In genomic region chr6:118776459-118776858, GRCm38 (mm10) we compare ENCODE assay signal across 16 mouse cellular contexts.
DNase-seq lines count a peak whose midpoint lies in the region; ATAC-seq and TF ChIP-seq lines count a peak whose summit lies in the region.
"Had no signal": no experiment of that assay in that cellular context is flagged by ENCODE, and none has a peak within 500 bp of the region (broad histone marks: within the 10 kb centered on the region; RNA-seq: fewer than 3 reads in every experiment).

No protein-coding gene starts in this region.

- H3K36me3 ChIP-seq in forebrain, embryonic 15.5 days: peaks cover 2% of the 10 kb centered on the region; the same call in 1 of the 2 replicates
- H3K36me3 ChIP-seq in forebrain, embryonic 11.5 days (ENCODE audit: control insufficient read depth, insufficient read depth, low read length): no peaks in the 10 kb centered on the region
- no peaks in the 10 kb centered on the region for H3K36me3 ChIP-seq in lung, embryonic 16.5 days (ENCODE audit: control insufficient read depth, insufficient read depth, low read length)
- peaks cover 5% of the 10 kb centered on the region; the same call in 1 of the 2 replicates for H3K36me3 ChIP-seq in limb, embryonic 14.5 days (ENCODE audit: control insufficient read depth, insufficient read depth, low read length)
- H3K36me3 ChIP-seq: liver, embryonic 13.5 days had no signal

- H3K9me3 ChIP-seq in forebrain, embryonic 15.5 days: no peaks in the 10 kb centered on the region
- no peaks in the 10 kb centered on the region; the same call in 1 of the 2 replicates for H3K9me3 ChIP-seq in forebrain, embryonic 11.5 days (ENCODE audit: control insufficient read depth, low read length)
- no peaks in the 10 kb centered on the region for H3K9me3 ChIP-seq in lung, embryonic 16.5 days (ENCODE audit: control insufficient read depth, low read length)
- H3K9me3 ChIP-seq in limb, embryonic 14.5 days (ENCODE audit: control insufficient read depth, low read length): no peaks in the 10 kb centered on the region
- H3K9me3 ChIP-seq: liver, embryonic 13.5 days had no signal

- peak; percentile 64 for ATAC-seq in forebrain, embryonic 15.5 days (replicated peaks)
- no peak for ATAC-seq in forebrain, embryonic 11.5 days (replicated peaks; ENCODE audit: low FRiP score)
- ATAC-seq in lung, embryonic 16.5 days (ENCODE audit: low read depth): peak; percentile 71
- ATAC-seq in limb, embryonic 14.5 days (ENCODE audit: low FRiP score, low read depth): no peak; the same call in 1 of the 2 replicates

- no peak for TF ChIP-seq CTCF in lung, adult 2 months (IDR thresholded peaks at IDR 0.05; ENCODE audit: insufficient read depth, low read length)

- H3K4me3 ChIP-seq in forebrain, embryonic 15.5 days: no peak overlapping the region
- no peak overlapping the region for H3K4me3 ChIP-seq in forebrain, embryonic 11.5 days (ENCODE audit: low read depth, low read length)
- H3K4me3 ChIP-seq in lung, embryonic 16.5 days (ENCODE audit: low read length): no peak overlapping the region
- no peak overlapping the region for H3K4me3 ChIP-seq in lung, adult 2 months (replicated peaks; ENCODE audit: extremely low read depth, low read depth, low read length)
- H3K4me3 ChIP-seq in limb, embryonic 14.5 days (replicated peaks; ENCODE audit: low read length): no peak overlapping the region
- H3K4me3 ChIP-seq: erythroblast, embryonic 14.5 days; liver, embryonic 13.5 days had no signal

- no peak overlapping the region for H3K9ac ChIP-seq in forebrain, embryonic 15.5 days (replicated peaks)
- H3K9ac ChIP-seq in forebrain, embryonic 11.5 days (ENCODE audit: low read length): no peak overlapping the region
- H3K9ac ChIP-seq in lung, embryonic 16.5 days (ENCODE audit: low read length): no peak overlapping the region
- H3K9ac ChIP-seq in limb, embryonic 14.5 days (ENCODE audit: low read depth, low read length, severe bottlenecking): no peak overlapping the region
- H3K9ac ChIP-seq: liver, embryonic 13.5 days had no signal

- no peak overlapping the region for H3K4me2 ChIP-seq in forebrain, embryonic 15.5 days (replicated peaks)
- H3K4me2 ChIP-seq in forebrain, embryonic 11.5 days (ENCODE audit: low read depth, low read length, severe bottlenecking): no peak overlapping the region
- no peak overlapping the region for H3K4me2 ChIP-seq in lung, embryonic 16.5 days (ENCODE audit: low read depth, low read length)
- H3K4me2 ChIP-seq in limb, embryonic 14.5 days (replicated peaks; ENCODE audit: low read depth, low read length, severe bottlenecking): no peak overlapping the region
- H3K4me2 ChIP-seq: heart, embryonic 11.5 days; liver, embryonic 13.5 days had no signal

- peaks cover 5% of the 10 kb centered on the region; the same call in 1 of the 2 replicates for H3K4me1 ChIP-seq in forebrain, embryonic 15.5 days
- no peaks in the 10 kb centered on the region for H3K4me1 ChIP-seq in forebrain, embryonic 11.5 days (replicated peaks; ENCODE audit: control insufficient read depth, insufficient read depth, low read length)
- peaks cover 6% of the 10 kb centered on the region; the same call in 1 of the 2 replicates for H3K4me1 ChIP-seq in lung, embryonic 16.5 days (replicated peaks; ENCODE audit: control insufficient read depth, insufficient read depth, low read length)
- H3K4me1 ChIP-seq in lung, adult 2 months (ENCODE audit: control insufficient read depth, insufficient read depth, low read length): no peaks in the 10 kb centered on the region
- peaks cover 11% of the 10 kb centered on the region; the same call in 1 of the 2 replicates for H3K4me1 ChIP-seq in limb, embryonic 14.5 days (ENCODE audit: control insufficient read depth, insufficient read depth, low read length)

- WGBS in forebrain, embryonic 15.5 days: 68% methylated on average over 9 of the region's 9 CpGs
- 82% methylated on average over 9 of the region's 9 CpGs for WGBS in forebrain, embryonic 11.5 days
- 57% methylated on average over 9 of the region's 9 CpGs for WGBS in lung, embryonic 16.5 days
- 77% methylated on average over 9 of the region's 9 CpGs for WGBS in lung, adult 2 months
- WGBS in limb, embryonic 14.5 days: 64% methylated on average over 9 of the region's 9 CpGs

- no peak for DNase-seq in forebrain, embryonic 11.5 days (ENCODE audit: low spot score)
- peak; percentile 40 for DNase-seq in layer of hippocampus, adult 9-11 months
- DNase-seq in layer of hippocampus, adult 9-10 months (ENCODE audit: low spot score): no peak
- no peak for DNase-seq in lung, adult 2 months
- no peak for DNase-seq in limb, embryonic 14.5 days (ENCODE audit: low spot score)
- DNase-seq in thymus, postnatal 36 days: no peak
- DNase-seq: adrenal gland, postnatal 25 days; cerebellum, adult 9-10 months; kidney, adult 18-20 months; liver, embryonic 13.5 days; lung, postnatal 36 days; thymus, postnatal 4 days had no signal

- H3K27ac ChIP-seq in forebrain, embryonic 15.5 days (replicated peaks): peak overlapping the region; percentile 19; the same call in 1 of the 2 replicates
- H3K27ac ChIP-seq in forebrain, embryonic 11.5 days (ENCODE audit: low read depth, low read length): no peak overlapping the region
- no peak overlapping the region for H3K27ac ChIP-seq in lung, embryonic 16.5 days (ENCODE audit: low read length)
- H3K27ac ChIP-seq in limb, embryonic 14.5 days (replicated peaks; ENCODE audit: low read depth, low read length): 0 out of 2 replicates have a peak overlapping the region, but pooled peaks have one; percentile 19
- H3K27ac ChIP-seq: liver, embryonic 13.5 days had no signal

- no peaks in the 10 kb centered on the region for H3K27me3 ChIP-seq in forebrain, embryonic 15.5 days
- no peaks in the 10 kb centered on the region for H3K27me3 ChIP-seq in forebrain, embryonic 11.5 days (ENCODE audit: control insufficient read depth, insufficient read depth, low read length)
- H3K27me3 ChIP-seq in lung, embryonic 16.5 days (ENCODE audit: control insufficient read depth, insufficient read depth, low read depth, low read length): no peaks in the 10 kb centered on the region
- no peaks in the 10 kb centered on the region for H3K27me3 ChIP-seq in limb, embryonic 14.5 days (ENCODE audit: control insufficient read depth, insufficient read depth, low read length)
- H3K27me3 ChIP-seq: liver, embryonic 13.5 days had no signal

- no peak for TF ChIP-seq POLR2A in lung, adult 2 months (IDR thresholded peaks at IDR 0.05; ENCODE audit: borderline replicate concordance, extremely low read depth, low read depth, low read length)
- TF ChIP-seq POLR2A in limb, embryonic 14.5 days (IDR thresholded peaks at IDR 0.05; ENCODE audit: borderline replicate concordance, extremely low read depth, insufficient read depth, insufficient read length): no peak

Comparison
In these comparisons a context has a peak if more than half of its experiments do, and no peak if none do; other contexts are left out.
1. ATAC-seq: peak in forebrain, embryonic 15.5 days (single experiment) and lung, embryonic 16.5 days (single experiment); none in forebrain, embryonic 11.5 days (single experiment) and limb, embryonic 14.5 days (single experiment).
2. H3K27ac ChIP-seq: peak in forebrain, embryonic 15.5 days (single experiment) and limb, embryonic 14.5 days (single experiment); none in forebrain, embryonic 11.5 days (single experiment) and lung, embryonic 16.5 days (single experiment).